Comparison of ENCODE assay signal across 14 mouse cellular contexts in the genomic region with DNA sequence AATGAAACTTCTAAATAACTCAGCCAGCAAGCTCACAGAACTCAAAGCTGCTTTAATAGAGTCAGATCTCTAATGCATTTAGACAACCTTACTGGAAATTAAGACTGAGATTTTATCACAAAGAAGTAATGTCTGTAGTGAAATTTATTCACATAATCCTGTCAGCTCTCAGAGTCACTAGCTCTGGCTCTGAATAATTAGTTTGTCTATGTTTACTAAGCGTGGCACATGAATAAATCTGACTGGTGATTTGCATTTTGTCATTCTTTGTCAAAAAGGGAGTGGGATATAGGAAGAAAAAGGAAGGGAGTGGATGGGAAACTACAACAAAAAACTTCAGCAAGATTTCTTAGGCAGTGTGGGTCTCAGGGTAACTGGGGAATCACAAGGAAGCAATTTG.
"Had no signal": no experiment of that assay in that cellular context is flagged by ENCODE, and none has a peak within 500 bp of the region (broad histone marks: within the 10 kb centered on the region; RNA-seq: fewer than 3 reads in every experiment).

No protein-coding gene starts in this region.

- H3K9ac ChIP-seq: kidney, embryonic 15.5 days; liver, embryonic 13.5 days; neural tube, embryonic 13.5 days had no signal

- DNase-seq: kidney, adult 8-10 months; kidney, postnatal 10 days; kidney, postnatal 36 days; layer of hippocampus, postnatal 36 days; liver, embryonic 13.5 days; lung, adult 2 months; lung, postnatal 14 days; lung, postnatal 4 days; thymus, adult 18-20 months; thymus, postnatal 4 days had no signal

- H3K27me3 ChIP-seq: kidney, embryonic 15.5 days; liver, embryonic 13.5 days; neural tube, embryonic 13.5 days had no signal

- H3K4me1 ChIP-seq: kidney, embryonic 15.5 days; liver, embryonic 13.5 days; neural tube, embryonic 13.5 days had no signal

- H3K27ac ChIP-seq: kidney, embryonic 15.5 days; left cerebral cortex, adult 2 months; liver, embryonic 13.5 days; neural tube, embryonic 13.5 days had no signal

- H3K9me3 ChIP-seq: kidney, embryonic 15.5 days; liver, embryonic 13.5 days; neural tube, embryonic 13.5 days had no signal

- H3K4me2 ChIP-seq: kidney, embryonic 15.5 days; liver, embryonic 13.5 days; neural tube, embryonic 13.5 days had no signal

- H3K36me3 ChIP-seq: kidney, embryonic 15.5 days; liver, embryonic 13.5 days; neural tube, embryonic 13.5 days had no signal

- H3K4me3 ChIP-seq: kidney, embryonic 15.5 days; left cerebral cortex, adult 2 months; liver, embryonic 13.5 days; myocyte; neural tube, embryonic 13.5 days had no signal
